In genomic region chr1:136160930-136161329, GRCm38 (mm10) we compare ENCODE assay signal across 41 mouse cellular contexts. TPM values are rescaled to one million over a fixed set of nuclear protein-coding genes. Genes with fewer than 3 reads are reported as not detected.
"Had no signal": no experiment of that assay in that cellular context is flagged by ENCODE, and none has a peak within 500 bp of the region (broad histone marks: within the 10 kb centered on the region; RNA-seq: fewer than 3 reads in every experiment).

No protein-coding gene starts in this region.

- H3K9me3 ChIP-seq: limb, embryonic 10.5 days; limb, embryonic 12.5 days; limb, embryonic 13.5 days; limb, embryonic 15.5 days; liver, embryonic 12.5 days; liver, embryonic 13.5 days; liver, embryonic 15.5 days; lung, embryonic 15.5 days; megakaryocyte, embryonic 14.5 days; midbrain, embryonic 10.5 days; midbrain, embryonic 12.5 days; midbrain, embryonic 13.5 days; midbrain, embryonic 15.5 days; neural tube, embryonic 12.5 days had no signal

- H3K4me3 ChIP-seq: limb, embryonic 10.5 days; limb, embryonic 12.5 days; limb, embryonic 13.5 days; limb, embryonic 15.5 days; liver, embryonic 12.5 days; liver, embryonic 13.5 days; liver, embryonic 15.5 days; lung, embryonic 15.5 days; megakaryocyte, embryonic 14.5 days; midbrain, embryonic 10.5 days; midbrain, embryonic 12.5 days; midbrain, embryonic 13.5 days; midbrain, embryonic 15.5 days; myocyte; neural tube, embryonic 12.5 days had no signal

- H3K4me2 ChIP-seq: limb, embryonic 12.5 days; limb, embryonic 13.5 days; limb, embryonic 15.5 days; liver, embryonic 11.5 days; liver, embryonic 12.5 days; liver, embryonic 13.5 days; liver, embryonic 15.5 days; lung, embryonic 14.5 days; lung, embryonic 15.5 days; midbrain, embryonic 11.5 days; midbrain, embryonic 12.5 days; midbrain, embryonic 13.5 days; midbrain, embryonic 15.5 days; neural tube, embryonic 12.5 days had no signal

- H3K27ac ChIP-seq: limb, embryonic 10.5 days; limb, embryonic 12.5 days; limb, embryonic 13.5 days; limb, embryonic 15.5 days; liver, embryonic 12.5 days; liver, embryonic 13.5 days; liver, embryonic 14.5 days; liver, embryonic 15.5 days; lung, embryonic 15.5 days; macrophage; midbrain, embryonic 10.5 days; midbrain, embryonic 12.5 days; midbrain, embryonic 13.5 days; midbrain, embryonic 15.5 days; neural tube, embryonic 12.5 days had no signal

- H3K9ac ChIP-seq: limb, embryonic 12.5 days; limb, embryonic 13.5 days; limb, embryonic 15.5 days; liver, embryonic 12.5 days; liver, embryonic 13.5 days; liver, embryonic 14.5 days; liver, embryonic 15.5 days; liver, postnatal 0 days; lung, embryonic 14.5 days; lung, embryonic 15.5 days; midbrain, embryonic 12.5 days; midbrain, embryonic 13.5 days; midbrain, embryonic 15.5 days; neural tube, embryonic 12.5 days had no signal

- ATAC-seq: liver, embryonic 12.5 days; liver, postnatal 0 days; lung, postnatal 0 days; midbrain, embryonic 13.5 days; midbrain, embryonic 15.5 days; midbrain, embryonic 16.5 days had no signal

- H3K27me3 ChIP-seq: limb, embryonic 12.5 days; limb, embryonic 13.5 days; limb, embryonic 15.5 days; liver, embryonic 12.5 days; liver, embryonic 13.5 days; liver, embryonic 15.5 days; lung, embryonic 15.5 days; megakaryocyte, embryonic 14.5 days; midbrain, embryonic 12.5 days; midbrain, embryonic 13.5 days; midbrain, embryonic 15.5 days; neural tube, embryonic 12.5 days had no signal

- DNase-seq: left cerebral cortex, postnatal 4 days; liver; liver, embryonic 13.5 days; liver, postnatal 0 days; lung, adult 18-20 months; lung, adult 2 months; lung, embryonic 14.5 days; lung, postnatal 10 days; lung, postnatal 14 days; lung, postnatal 36 days; lung, postnatal 4 days; midbrain, embryonic 14.5 days had no signal

- H3K4me1 ChIP-seq: limb, embryonic 12.5 days; liver, embryonic 15.5 days; lung, embryonic 15.5 days; megakaryocyte, embryonic 14.5 days; midbrain, embryonic 15.5 days; neural tube, embryonic 12.5 days had no signal

RNA-seq across cellular contexts. Expression of gene Mroh3, which starts 51.7 kb away (rescaled TPM):
- total RNA-seq: liver, adult 2 months; megakaryocyte progenitor cell, adult 5-6 weeks; megakaryocyte, adult 5-6 weeks; megakaryocyte-erythroid progenitor cell, adult 5-6 weeks; monocyte, adult 5-6 weeks had no signal
- polyA plus RNA-seq: limb, embryonic 13.5 days; limb, embryonic 15.5 days; liver, adult 2 months; liver, embryonic 11.5 days; liver, embryonic 12.5 days; liver, embryonic 13.5 days; liver, embryonic 15.5 days; liver, embryonic 16.5 days; liver, postnatal 0 days; lung, embryonic 14.5 days; lung, embryonic 16.5 days; macrophage; midbrain, embryonic 10.5 days; midbrain, embryonic 15.5 days; midbrain, embryonic 16.5 days; midbrain, postnatal 0 days; neural tube, embryonic 11.5 days; neural tube, embryonic 12.5 days had no signal
